Mouse (Mus musculus): ENCODE data around the gene Dazap1.

GRCm38 (mm10) chr10:80288657-80289056 lies 27.4 kb downstream of the Dazap1 start:
- TF ChIP-seq CTCF (IDR thresholded peaks at IDR 0.05; ENCODE audit: low read depth, low read length) = peak; percentile 35; the same call in 1 of the 2 replicates
- no peak for TF ChIP-seq POLR2A (IDR thresholded peaks at IDR 0.05; ENCODE audit: extremely low read depth, insufficient read depth, low read length)

All from liver, adult 2 months (tissue).